Mouse (Mus musculus): ENCODE data around the gene Bhlhe40.

DNA sequence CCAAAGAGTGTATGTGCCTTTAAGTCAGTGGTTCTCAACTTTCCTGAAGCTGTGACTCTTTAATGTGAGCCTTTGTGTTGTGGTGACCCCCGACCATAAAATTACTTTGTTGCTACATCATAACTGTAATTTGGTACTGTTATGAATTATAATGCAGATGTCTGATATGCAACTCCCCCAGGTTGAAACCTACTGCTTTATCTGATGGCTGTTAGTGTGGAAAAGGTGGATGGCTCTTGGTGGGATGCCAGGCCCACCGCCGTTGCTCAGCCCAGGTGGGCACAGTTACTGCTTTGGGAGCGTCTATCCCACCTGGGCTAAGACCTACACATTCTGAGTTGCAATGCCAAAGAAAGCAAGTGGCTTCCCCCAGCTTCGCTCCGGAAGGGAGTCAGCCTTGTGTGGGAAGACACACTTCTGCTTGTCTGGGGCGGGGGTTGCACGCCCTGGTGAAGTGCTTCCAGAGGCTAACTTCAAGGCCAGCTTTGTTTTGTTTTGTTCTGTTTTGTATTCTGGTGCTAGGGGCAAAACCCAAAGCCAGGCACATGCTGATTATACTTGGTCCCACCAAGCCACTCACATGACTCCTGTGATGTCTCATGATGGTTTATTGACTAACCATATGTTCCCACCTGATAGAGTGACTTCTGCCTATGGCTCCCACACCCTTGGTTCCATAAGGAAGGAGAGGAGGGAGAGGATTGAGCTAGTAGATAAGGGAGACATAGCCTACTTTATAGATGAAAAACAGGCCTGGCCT lies 34.7 kb downstream of the Bhlhe40 start:
- TF ChIP-seq TBP (IDR thresholded peaks at IDR 0.05; ENCODE audit: low read depth, low read length) (no peak), CTCF (IDR thresholded peaks at IDR 0.05 in 2 of 3, conservative IDR thresholded peaks at IDR 0.05 in 1 of 3; ENCODE audit: control insufficient read depth in 1 of 3, insufficient read depth in 1 of 3, low read depth in 2 of 3, low read length in 3 of 3, poor library complexity in 1 of 3, severe bottlenecking in 1 of 3) (no peak), NRF1 (IDR thresholded peaks at IDR 0.05; ENCODE audit: insufficient read depth, low read depth, low read length, poor library complexity, severe bottlenecking) (no peak), UBTF (IDR thresholded peaks at IDR 0.05; ENCODE audit: borderline replicate concordance, insufficient read depth, low read depth, low read length) (no peak), POLR2A (IDR thresholded peaks at IDR 0.05; ENCODE audit: control insufficient read depth in 1 of 2, insufficient read depth in 1 of 2, low read depth in 1 of 2, low read length in 2 of 2, poor library complexity in 1 of 2) (no peak; a peak in 1 of 4 replicates), MYC (IDR thresholded peaks at IDR 0.05; ENCODE audit: low read depth, low read length) (peak; percentile 56; the same call in 1 of the 2 replicates), HCFC1 (IDR thresholded peaks at IDR 0.05; ENCODE audit: low read depth, low read length) (no peak), ELF1 (IDR thresholded peaks at IDR 0.05; ENCODE audit: low read depth, low read length) (no peak)
